Mouse (Mus musculus) cerebellum, adult 2 months (tissue): Measurements from ENCODE around the gene Ubtd2. TPM values are rescaled to one million over a fixed set of nuclear protein-coding genes. Genes with fewer than 3 reads are reported as not detected.

ENCODE experiments used
- DNase-seq, 2 experiments: peaks; one replicate each; pipeline ENCODE4 v3.0.0; 2021
- H3K27ac ChIP-seq: fragments of 200-500 bp; 2 replicates; pipeline ENCODE4 v1.5.1; 2012; ENCODE audit warnings: low read length, control low read depth, inconsistent platforms; ENCODE audit not compliant: insufficient read depth
- H3K27me3 ChIP-seq: fragments of 200-500 bp; 2 replicates; pipeline ENCODE4 v1.6.1; 2012; ENCODE audit warnings: inconsistent platforms, mild to moderate bottlenecking, low read length, moderate library complexity; ENCODE audit not compliant: control insufficient read depth, insufficient read depth
- H3K4me1 ChIP-seq: fragments of 200-500 bp; 2 replicates; pipeline ENCODE4 v1.6.1; 2011; ENCODE audit warnings: low read length; ENCODE audit not compliant: control insufficient read depth, insufficient read depth
- H3K4me3 ChIP-seq: fragments of 200-500 bp; replicated peaks from 2 replicates; pipeline ENCODE3; 2011; ENCODE audit warnings: mild to moderate bottlenecking, low read depth, low read length, control low read depth; ENCODE audit not compliant: insufficient read depth
- CTCF ChIP-seq: fragments of 200-500 bp; IDR thresholded peaks from 2 replicates; pipeline ENCODE4 v1.5.1; 2011; ENCODE audit warnings: low read depth, mild to moderate bottlenecking, control low read depth, low read length, moderate library complexity, borderline replicate concordance; ENCODE audit not compliant: insufficient read depth
- POLR2A ChIP-seq: fragments of 200-500 bp; IDR thresholded peaks from 2 replicates; pipeline ENCODE4 v1.6.1; 2011; ENCODE audit warnings: low read length, control low read depth, borderline replicate concordance; ENCODE audit not compliant: insufficient read depth
- WGBS: fragments of 180-500 bp; shearing (Covaris S2); methylation state at CpG from one replicate; pipeline ENCODE4 v1.1.7; 2018; 5-methylcytosine and 5-hydroxymethylcytosine counted together
- polyA plus RNA-seq: library from polyadenylated mRNA; depleted of rRNA; stranded (reverse); fragments of >200 nt; gene quantifications from 2 replicates; pipeline ENCODE4 v1.2.3, GENCODE M21; 2012

Ubtd2 gene
- polyA plus RNA-seq, 1 experiment = 26.4 TPM

- no peak for DNase-seq
- WGBS = 48% methylated on average over 3 of the region's 3 CpGs
- TF ChIP-seq CTCF (no peak), POLR2A (no peak)
- H3K4me1 ChIP-seq = peaks cover 39% of the 10 kb centered on the region
- no peak overlapping the region for H3K27ac ChIP-seq
- H3K4me3 ChIP-seq = no peak overlapping the region
- H3K27me3 ChIP-seq = no peaks in the 10 kb centered on the region
Measured at GRCm38 (mm10) chr11:32542687-32543411, 87.7 kb downstream of the Ubtd2 start.

- Histone ChIP-seq H3K27me3 (no peaks in the 10 kb centered on the region), H3K27ac (no peak overlapping the region), H3K4me3 (no peak overlapping the region), H3K4me1 (peaks cover 37% of the 10 kb centered on the region)
- DNase-seq = no peak
- WGBS = 89% methylated on average over 6 of the region's 6 CpGs
- TF ChIP-seq CTCF (no peak), POLR2A (no peak)
Measured at GRCm38 (mm10) chr11:32544041-32544440, 88.9 kb downstream of the Ubtd2 start.

- no peak overlapping the region for H3K27ac ChIP-seq
- WGBS = 89% methylated on average over 5 of the region's 5 CpGs
- DNase-seq = no peak
- no peak for TF ChIP-seq CTCF
- TF ChIP-seq POLR2A = no peak
- no peaks in the 10 kb centered on the region for H3K27me3 ChIP-seq
- no peak overlapping the region for H3K4me3 ChIP-seq
- H3K4me1 ChIP-seq = peaks cover 39% of the 10 kb centered on the region
Measured at GRCm38 (mm10) chr11:32544497-32544896, 89.3 kb downstream of the Ubtd2 start.

GRCm38 (mm10) chr11:32545605-32546004, 90.4 kb downstream of the Ubtd2 start:
- H3K4me3 ChIP-seq = no peak overlapping the region
- H3K27me3 ChIP-seq = no peaks in the 10 kb centered on the region
- no peak for TF ChIP-seq CTCF
- no peak for DNase-seq
- 62% methylated on average over 12 of the region's 12 CpGs for WGBS
- no peak overlapping the region for H3K27ac ChIP-seq
- peaks cover 43% of the 10 kb centered on the region for H3K4me1 ChIP-seq

GRCm38 (mm10) chr11:32546483-32546882, 91.3 kb downstream of the Ubtd2 start:
- peaks cover 44% of the 10 kb centered on the region for H3K4me1 ChIP-seq
- DNase-seq = peak; percentile 83 to 92
- WGBS = 12% methylated on average over 5 of the region's 5 CpGs
- TF ChIP-seq POLR2A = no peak
- no peak for TF ChIP-seq CTCF
- H3K27me3 ChIP-seq = no peaks in the 10 kb centered on the region
- no peak overlapping the region for H3K4me3 ChIP-seq
- H3K27ac ChIP-seq = peak overlapping the region; percentile 40; the same call in 1 of the 2 replicates

- no peak for DNase-seq
- 42% methylated on average over 10 of the region's 10 CpGs for WGBS
- Histone ChIP-seq H3K27me3 (no peaks in the 10 kb centered on the region), H3K27ac (no peak overlapping the region), H3K4me3 (no peak overlapping the region), H3K4me1 (peaks cover 51% of the 10 kb centered on the region)
- TF ChIP-seq POLR2A (no peak), CTCF (no peak)
Measured at GRCm38 (mm10) chr11:32547391-32547947, 92.3 kb downstream of the Ubtd2 start.

GRCm38 (mm10) chr11:32548240-32548639, 93.1 kb downstream of the Ubtd2 start:
- H3K4me3 ChIP-seq = no peak overlapping the region
- 87% methylated on average over 4 of the region's 4 CpGs for WGBS
- H3K27me3 ChIP-seq = no peaks in the 10 kb centered on the region
- no peak overlapping the region for H3K27ac ChIP-seq
- H3K4me1 ChIP-seq = peaks cover 59% of the 10 kb centered on the region
- no peak for TF ChIP-seq CTCF
- no peak for TF ChIP-seq POLR2A
- no peak for DNase-seq

- TF ChIP-seq POLR2A (no peak), CTCF (no peak)
- H3K27ac ChIP-seq = peak overlapping the region; percentile 34; the same call in 1 of the 2 replicates
- 7% methylated on average over 6 of the region's 6 CpGs for WGBS
- DNase-seq = peak; percentile 78 to 87
- no peaks in the 10 kb centered on the region for H3K27me3 ChIP-seq
- H3K4me1 ChIP-seq = peaks cover 63% of the 10 kb centered on the region
- no peak overlapping the region for H3K4me3 ChIP-seq
Measured at GRCm38 (mm10) chr11:32549236-32549635, 94.1 kb downstream of the Ubtd2 start.
